Mouse (Mus musculus) ES-E14 (cell line): ENCODE data around the gene Aamp. TPM values are rescaled to one million over a fixed set of nuclear protein-coding genes. Genes with fewer than 3 reads are reported as not detected.

Experiments used
- DNase-seq: peaks from one replicate; pipeline ENCODE4 v3.0.0-alpha.2; 2013; ENCODE audit warnings: low read depth, low spot score
- H3K27ac ChIP-seq: 2 replicates; pipeline ENCODE4 v1.5.1; 2012; ENCODE audit warnings: low read depth, mild to moderate bottlenecking, low read length, moderate library complexity, mixed read lengths; ENCODE audit not compliant: poor library complexity, insufficient read depth, severe bottlenecking
- H3K36me3 ChIP-seq: 2 replicates; pipeline ENCODE4 v1.6.1; 2012; ENCODE audit warnings: mild to moderate bottlenecking, low read length, moderate library complexity, mixed read lengths; ENCODE audit not compliant: control insufficient read depth, poor library complexity, insufficient read depth, severe bottlenecking
- H3K4me1 ChIP-seq, 2 experiments: fragments of 150-350 bp in 1 of 2; sonication (generic) in 1 of 2; 2 replicates each; pipeline ENCODE4 v1.6.1; 2012; ENCODE audit warnings: low read length in 2 of 2, mild to moderate bottlenecking in 1 of 2, mixed read lengths in 1 of 2; ENCODE audit not compliant: control insufficient read depth in 2 of 2, insufficient read depth in 2 of 2, poor library complexity in 1 of 2
- H3K4me3 ChIP-seq, 2 experiments: fragments of 150-350 bp in 1 of 2; sonication (generic) in 1 of 2; 2 replicates each; pipeline ENCODE4 v1.5.1; 2012; ENCODE audit warnings: low read length in 2 of 2, low read depth in 1 of 2, mild to moderate bottlenecking in 1 of 2, mixed read lengths in 1 of 2; ENCODE audit not compliant: insufficient read depth in 1 of 2, poor library complexity in 1 of 2, severe bottlenecking in 1 of 2
- H3K9ac ChIP-seq: 2 replicates; pipeline ENCODE4 v1.6.1; 2012; ENCODE audit warnings: low read depth, mild to moderate bottlenecking, low read length, mixed read lengths; ENCODE audit not compliant: poor library complexity, insufficient read depth, severe bottlenecking
- H3K9me3 ChIP-seq: fragments of 150-350 bp; sonication (generic); 2 replicates; pipeline ENCODE4 v1.6.1; 2012; ENCODE audit warnings: low read depth, mild to moderate bottlenecking, low read length; ENCODE audit not compliant: control insufficient read depth, insufficient read depth
- CHD2 ChIP-seq: IDR thresholded peaks from 2 replicates; pipeline ENCODE4 v1.6.1; 2014; ENCODE audit warnings: mild to moderate bottlenecking, low read depth, low read length, inconsistent platforms
- HCFC1 ChIP-seq: IDR thresholded peaks from 2 replicates; pipeline ENCODE4 v1.6.1; 2012; ENCODE audit warnings: low read length, inconsistent platforms, borderline replicate concordance; ENCODE audit not compliant: insufficient read depth
- MAFK ChIP-seq: IDR thresholded peaks from 2 replicates; pipeline ENCODE4 v1.6.1; 2014; ENCODE audit warnings: mild to moderate bottlenecking, low read depth, low read length, inconsistent platforms; ENCODE audit not compliant: insufficient read depth
- ZC3H11A ChIP-seq: IDR thresholded peaks from 2 replicates; pipeline ENCODE4 v1.6.1; 2012; ENCODE audit warnings: low read depth, mild to moderate bottlenecking, inconsistent platforms, low read length, borderline replicate concordance
- ZNF384 ChIP-seq: IDR thresholded peaks from 2 replicates; pipeline ENCODE4 v1.6.1; 2012; ENCODE audit warnings: low read depth, low read length, inconsistent platforms
- in situ Hi-C, 2 experiments: fragments of 600-800 bp; cut with MboI; formaldehyde crosslinking; loops; one replicate each; pipeline ENCODE4 v1.15.1; 2025; ENCODE audit warnings: low sequenced_read_pairs in 2 of 2, inconsistent platforms in 1 of 2; ENCODE audit not compliant: unreplicated experiment in 2 of 2
- total RNA-seq: library from RNA; depleted of rRNA; stranded (reverse); fragments of 300-350 nt; gene quantifications from 2 replicates; pipeline ENCODE4 v1.2.3, GENCODE M21; 2012

Gene Aamp
- total RNA-seq, 1 experiment: 138 TPM

DNA sequence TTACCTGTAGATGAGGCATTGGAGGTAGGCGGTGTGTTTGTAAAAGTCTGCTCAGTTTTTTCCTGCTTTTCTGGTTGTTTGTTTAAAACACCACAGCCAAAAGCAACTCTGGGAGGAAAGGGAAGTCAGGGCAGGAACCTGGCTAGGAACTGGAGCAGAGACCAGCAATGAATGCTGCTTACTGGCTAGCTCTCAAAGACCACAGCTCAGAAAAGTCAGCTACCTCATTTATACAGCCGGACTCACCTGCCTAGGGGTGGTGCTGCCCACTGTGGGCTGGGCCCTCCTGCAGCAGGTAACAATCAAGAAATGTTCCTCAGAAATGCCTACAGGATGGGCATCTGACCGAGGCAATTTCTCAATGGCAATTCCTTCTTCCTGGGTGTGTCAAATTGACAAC lies 30.3 kb upstream of the Aamp start:
- no peak for DNase-seq
- Histone ChIP-seq H3K9me3 (no peaks in the 10 kb centered on the region), H3K4me1 (no peaks in the 10 kb centered on the region), H3K9ac (no peak overlapping the region), H3K27ac (no peak overlapping the region), H3K4me3 (no peak overlapping the region), H3K36me3 (no peaks in the 10 kb centered on the region)
- TF ChIP-seq HCFC1: no peak
- TF ChIP-seq CHD2: no peak
- no peak for TF ChIP-seq ZC3H11A
- no peak for TF ChIP-seq ZNF384
- no peak for TF ChIP-seq MAFK
- in situ Hi-C loops: no loop called here

GRCm38 (mm10) chr1:74313049-74313692 lies 28.6 kb upstream of the Aamp start:
- DNase-seq: no peak
- in situ Hi-C loops: no loop called here
- H3K9ac ChIP-seq: no peak overlapping the region
- H3K4me3 ChIP-seq: no peak overlapping the region
- no peaks in the 10 kb centered on the region for H3K36me3 ChIP-seq
- H3K4me1 ChIP-seq: peaks cover under 1 to 2% of the 10 kb centered on the region in 2 experiments; a peak in 3 of 4 replicates
- TF ChIP-seq ZNF384 (no peak), HCFC1 (no peak), ZC3H11A (no peak), CHD2 (no peak), MAFK (no peak)
- H3K27ac ChIP-seq: no peak overlapping the region
- H3K9me3 ChIP-seq: no peaks in the 10 kb centered on the region

- Histone ChIP-seq H3K27ac (peak overlapping the region; percentile 80), H3K36me3 (no peaks in the 10 kb centered on the region), H3K4me3 (no peak overlapping the region), H3K4me1 (peaks cover 2 to 19% of the 10 kb centered on the region in 2 experiments; a peak in 3 of 4 replicates), H3K9ac (peak overlapping the region; percentile 38; the same call in 1 of the 2 replicates), H3K9me3 (no peaks in the 10 kb centered on the region)
- no peak for DNase-seq
- in situ Hi-C loops: no loop called here
- TF ChIP-seq MAFK (no peak), ZC3H11A (no peak), ZNF384 (no peak), CHD2 (no peak), HCFC1 (no peak)
Measured at GRCm38 (mm10) chr1:74309767-74310166, 25.2 kb upstream of the Aamp start.

- H3K9me3 ChIP-seq: no peaks in the 10 kb centered on the region
- TF ChIP-seq HCFC1 (no peak), MAFK (no peak), ZC3H11A (no peak), ZNF384 (no peak)
- peak; percentile 62 for DNase-seq
- H3K9ac ChIP-seq: no peak overlapping the region
- peak overlapping the region; percentile 84 for H3K27ac ChIP-seq
- no peaks in the 10 kb centered on the region for H3K36me3 ChIP-seq
- in situ Hi-C loops: no loop called here
- H3K4me1 ChIP-seq: peaks cover 2 to 19% of the 10 kb centered on the region in 2 experiments; a peak in 3 of 4 replicates
- H3K4me3 ChIP-seq: no peak overlapping the region
Measured at GRCm38 (mm10) chr1:74308001-74308964, 23.7 kb upstream of the Aamp start.
